8 mouse cellular contexts compared by ENCODE assay signal in the genomic region with DNA sequence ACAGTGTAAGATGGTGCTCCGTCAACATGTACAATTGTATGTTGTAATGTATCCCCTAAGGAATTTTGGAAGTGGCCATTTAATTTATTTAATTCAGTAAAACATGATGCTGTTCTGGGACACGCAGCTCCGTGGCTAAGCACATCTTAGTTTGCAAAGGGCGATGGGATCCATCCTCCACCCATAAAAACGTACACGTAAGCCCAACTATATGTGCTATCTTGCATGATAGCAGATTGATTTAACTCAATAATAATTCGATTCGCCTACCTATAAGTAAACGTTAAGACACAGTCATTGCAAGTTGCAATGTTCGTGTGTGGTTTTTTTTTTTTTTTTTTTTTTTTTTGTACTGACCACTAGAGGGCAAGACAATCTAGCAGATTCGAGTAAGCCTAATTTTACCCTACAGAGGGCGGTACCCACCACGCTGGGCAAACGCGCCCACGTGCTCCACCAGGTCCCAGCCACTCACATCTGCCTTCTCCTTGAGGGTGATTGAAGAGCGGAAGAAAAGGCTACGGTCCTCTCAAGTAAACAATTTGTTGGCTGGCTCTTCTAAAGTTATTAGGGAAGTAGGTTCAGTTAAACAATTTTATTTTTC.
A peak's percentile ranks its signal among the peaks of the same experiment; 100 is the strongest.
DNase-seq lines count a peak whose midpoint lies in the region; ATAC-seq and TF ChIP-seq lines count a peak whose summit lies in the region.

No protein-coding gene starts in this region.

- H3K9me3 ChIP-seq in ES-Bruce4 (replicated peaks; ENCODE audit: control insufficient read depth, insufficient read depth, low read length, poor library complexity, severe bottlenecking) = 0 out of 2 replicates have a peak, but pooled peaks cover 5% of the 10 kb centered on the region
- no peaks in the 10 kb centered on the region for H3K9me3 ChIP-seq in forebrain, embryonic 14.5 days (replicated peaks; ENCODE audit: control insufficient read depth, low read length)
- H3K9me3 ChIP-seq in liver, embryonic 14.5 days (ENCODE audit: control insufficient read depth, low read length) = no peaks in the 10 kb centered on the region
- no peaks in the 10 kb centered on the region for H3K9me3 ChIP-seq in neural tube, embryonic 14.5 days (ENCODE audit: control insufficient read depth, low read length)

- H3K27ac ChIP-seq in ES-Bruce4 (ENCODE audit: insufficient read depth, low read length) = no peak overlapping the region
- no peak overlapping the region for H3K27ac ChIP-seq in bone marrow, adult 2 months (ENCODE audit: control insufficient read depth, insufficient read depth, low read depth, low read length, poor library complexity)
- H3K27ac ChIP-seq in forebrain, embryonic 14.5 days (ENCODE audit: low read depth, low read length) = no peak overlapping the region
- H3K27ac ChIP-seq in liver, embryonic 14.5 days = no peak overlapping the region
- no peak overlapping the region for H3K27ac ChIP-seq in neural tube, embryonic 14.5 days (ENCODE audit: low read depth, low read length)

- H3K9ac ChIP-seq in ES-Bruce4 (ENCODE audit: low read depth, poor library complexity, severe bottlenecking) = no peak overlapping the region
- no peak overlapping the region for H3K9ac ChIP-seq in forebrain, embryonic 14.5 days (ENCODE audit: low read length)
- no peak overlapping the region for H3K9ac ChIP-seq in liver, embryonic 14.5 days (replicated peaks)
- no peak overlapping the region for H3K9ac ChIP-seq in neural tube, embryonic 14.5 days (replicated peaks; ENCODE audit: low read depth, low read length)

- DNase-seq in forebrain, embryonic 14.5 days (ENCODE audit: low spot score) = peak; percentile 79
- peak; percentile 13 for DNase-seq in heart, postnatal 36 days
- peak; percentile 73 for DNase-seq in layer of hippocampus, adult 11-12 months (ENCODE audit: low spot score)
- peak in 1 of 3 experiments; percentile 9 for DNase-seq in liver, embryonic 14.5 days (ENCODE audit: low read depth in 3 of 3, low spot score in 3 of 3)
- DNase-seq in thymus, postnatal 25 days = peak; percentile 2

- intact Hi-C loops in heart, postnatal 36 days (cut with DNase I) = loop anchor here (2.0 to 10.0 kb wide), 3 partner anchors 270 to 1144 kb away; no protein-coding TSS in a partner anchor

- H3K4me1 ChIP-seq in ES-Bruce4 (ENCODE audit: control insufficient read depth, insufficient read depth, low read length) = no peaks in the 10 kb centered on the region
- no peaks in the 10 kb centered on the region for H3K4me1 ChIP-seq in bone marrow, adult 2 months (ENCODE audit: control insufficient read depth, insufficient read depth, low read length)
- no peaks in the 10 kb centered on the region for H3K4me1 ChIP-seq in forebrain, embryonic 14.5 days (ENCODE audit: control insufficient read depth, insufficient read depth, low read length)
- H3K4me1 ChIP-seq in liver, embryonic 14.5 days (replicated peaks; ENCODE audit: control insufficient read depth in 2 of 2, insufficient read depth in 2 of 2, low read length in 1 of 2) = no peaks in the 10 kb centered on the region
- H3K4me1 ChIP-seq in neural tube, embryonic 14.5 days (ENCODE audit: control insufficient read depth, insufficient read depth, low read length) = no peaks in the 10 kb centered on the region

- no peak overlapping the region for H3K4me2 ChIP-seq in forebrain, embryonic 14.5 days (ENCODE audit: low read length)
- no peak overlapping the region for H3K4me2 ChIP-seq in liver, embryonic 14.5 days (ENCODE audit: low read depth)
- H3K4me2 ChIP-seq in neural tube, embryonic 14.5 days (ENCODE audit: low read depth, low read length) = no peak overlapping the region

- H3K4me3 ChIP-seq in ES-Bruce4 (ENCODE audit: low read depth, low read length) = no peak overlapping the region
- no peak overlapping the region for H3K4me3 ChIP-seq in bone marrow, adult 2 months (replicated peaks; ENCODE audit: control insufficient read depth, low read depth, low read length)
- H3K4me3 ChIP-seq in forebrain, embryonic 14.5 days (ENCODE audit: low read depth, low read length) = no peak overlapping the region
- H3K4me3 ChIP-seq in liver, embryonic 14.5 days (ENCODE audit: insufficient read depth in 1 of 2, low read depth in 2 of 2, low read length in 2 of 2) = no peak overlapping the region
- H3K4me3 ChIP-seq in neural tube, embryonic 14.5 days (ENCODE audit: low read depth, low read length) = no peak overlapping the region

- 29% methylated on average over 18 of the region's 18 CpGs for WGBS in bone marrow, adult 2 months
- 37% methylated on average over 18 of the region's 18 CpGs for WGBS in forebrain, embryonic 14.5 days
- 28% methylated on average over 18 of the region's 18 CpGs for WGBS in liver, embryonic 14.5 days (ENCODE audit: insufficient replicate concordance)
- WGBS in neural tube, embryonic 14.5 days = 30% methylated on average over 18 of the region's 18 CpGs

- H3K36me3 ChIP-seq in ES-Bruce4 (ENCODE audit: control insufficient read depth, insufficient read depth, low read length, poor library complexity, severe bottlenecking) = no peaks in the 10 kb centered on the region
- H3K36me3 ChIP-seq in forebrain, embryonic 14.5 days (ENCODE audit: control insufficient read depth, insufficient read depth, low read length) = no peaks in the 10 kb centered on the region
- no peaks in the 10 kb centered on the region for H3K36me3 ChIP-seq in liver, embryonic 14.5 days (replicated peaks; ENCODE audit: control insufficient read depth, insufficient read depth, low read depth)
- H3K36me3 ChIP-seq in neural tube, embryonic 14.5 days (ENCODE audit: control insufficient read depth, insufficient read depth, low read length) = no peaks in the 10 kb centered on the region

- no peak for TF ChIP-seq POLR2A in ES-Bruce4 (IDR thresholded peaks at IDR 0.05; ENCODE audit: insufficient read depth, low read length)
- TF ChIP-seq POLR2A in bone marrow, adult 2 months (IDR thresholded peaks at IDR 0.05; ENCODE audit: borderline replicate concordance, control insufficient read depth, low read depth, low read length) = no peak

- no peak for TF ChIP-seq EP300 in ES-Bruce4 (IDR thresholded peaks at IDR 0.05; ENCODE audit: insufficient read depth, low read depth, low read length)
- TF ChIP-seq EP300 in liver, embryonic 14.5 days (IDR thresholded peaks at IDR 0.05; ENCODE audit: low read depth) = no peak

- peak; percentile 45 for TF ChIP-seq CTCF in ES-Bruce4 (IDR thresholded peaks at IDR 0.05; ENCODE audit: low read depth, low read length)
- TF ChIP-seq CTCF in bone marrow, adult 2 months (IDR thresholded peaks at IDR 0.05; ENCODE audit: control insufficient read depth, insufficient read depth, low read length) = peak; percentile 43
- peak; percentile 59 for TF ChIP-seq CTCF in liver, embryonic 14.5 days (IDR thresholded peaks at IDR 0.05; ENCODE audit: low read depth)

- peak; percentile 85 for ATAC-seq in forebrain, embryonic 14.5 days
- ATAC-seq in liver, embryonic 14.5 days (ENCODE audit: insufficient read depth) = no peak
- peak; percentile 86 for ATAC-seq in neural tube, embryonic 14.5 days (ENCODE audit: low read depth)

- H3K27me3 ChIP-seq in ES-Bruce4 (ENCODE audit: control insufficient read depth, insufficient read depth, low read length, poor library complexity, severe bottlenecking) = peaks cover 4% of the 10 kb centered on the region; the same call in 1 of the 2 replicates
- no peaks in the 10 kb centered on the region for H3K27me3 ChIP-seq in forebrain, embryonic 14.5 days (replicated peaks; ENCODE audit: control insufficient read depth, insufficient read depth, low read length)
- H3K27me3 ChIP-seq in liver, embryonic 14.5 days (ENCODE audit: control insufficient read depth, insufficient read depth, low read length) = no peaks in the 10 kb centered on the region
- H3K27me3 ChIP-seq in neural tube, embryonic 14.5 days (ENCODE audit: control insufficient read depth, insufficient read depth, low read length) = no peaks in the 10 kb centered on the region
